Mouse (Mus musculus) cerebellum, postnatal 25 days (tissue): ENCODE measurements around the gene Apbb1ip.
"Not testable (repeated sequence)": the region's sequence is repeated elsewhere in the genome, so short reads cannot be mapped to it uniquely, and the experiment has no call there.

ENCODE experiments used
- DNase-seq, 2 experiments: peaks; one replicate each; pipeline ENCODE4 v3.0.0; 2021; ENCODE audit warnings: mixed read lengths in 2 of 2

Gene Apbb1ip

GRCm38 (mm10) chr2:22851900-22852299 lies 78.0 kb downstream of the Apbb1ip start:
- no peak for DNase-seq

GRCm38 (mm10) chr2:22857501-22857900 lies 83.6 kb downstream of the Apbb1ip start:
- no peak for DNase-seq

- no peak for DNase-seq
Measured at GRCm38 (mm10) chr2:22862194-22862593, 88.3 kb downstream of the Apbb1ip start.

GRCm38 (mm10) chr2:22864394-22865037 lies 90.6 kb downstream of the Apbb1ip start:
- DNase-seq = peak; percentile 81 to 84

- DNase-seq = no peak
Measured at GRCm38 (mm10) chr2:22865818-22866217, 91.9 kb downstream of the Apbb1ip start.

GRCm38 (mm10) chr2:22866894-22867424 lies 93.1 kb downstream of the Apbb1ip start:
- no peak for DNase-seq

GRCm38 (mm10) chr2:22873159-22873558 lies 99.3 kb downstream of the Apbb1ip start:
- no peak for DNase-seq

GRCm38 (mm10) chr2:22874628-22875027 lies 100.7 kb downstream of the Apbb1ip start:
- DNase-seq = no peak

- DNase-seq = no peak
Measured at GRCm38 (mm10) chr2:22876614-22877013, 102.7 kb downstream of the Apbb1ip start.

GRCm38 (mm10) chr2:22878781-22879180 lies 104.9 kb downstream of the Apbb1ip start:
- no peak for DNase-seq

GRCm38 (mm10) chr2:22880726-22881125 lies 106.8 kb downstream of the Apbb1ip start:
- DNase-seq = not testable (repeated sequence)

- no peak for DNase-seq
Measured at GRCm38 (mm10) chr2:22894932-22895281, 121.0 kb downstream of the Apbb1ip start.

- DNase-seq = peak; percentile 95
Measured at GRCm38 (mm10) chr2:22895282-22896273, 121.7 kb downstream of the Apbb1ip start, which contains the start of gene Pdss1. Gene Pdss1, plus strand, starts transcription at chr2:22895522.

GRCm38 (mm10) chr2:22903947-22904346 lies 130.1 kb downstream of the Apbb1ip start:
- no peak for DNase-seq

- no peak for DNase-seq
Measured at GRCm38 (mm10) chr2:22914421-22914820, 140.5 kb downstream of the Apbb1ip start.

- DNase-seq = no peak
Measured at GRCm38 (mm10) chr2:22918651-22919050, 144.8 kb downstream of the Apbb1ip start.
